Mouse (Mus musculus) CH12.LX (cell line): ENCODE measurements around the gene Dclre1b. TPM values are rescaled to one million over a fixed set of nuclear protein-coding genes. Genes with fewer than 3 reads are reported as not detected.

Experiments used
- DNase-seq: peaks from one replicate; pipeline ENCODE4 v3.0.0-alpha.2; 2013; ENCODE audit errors: extremely low read depth
- H3K27ac ChIP-seq: 2 replicates; pipeline ENCODE4 v1.5.1; 2012; ENCODE audit warnings: low read depth, mild to moderate bottlenecking, control low read depth, moderate library complexity; ENCODE audit not compliant: insufficient read depth
- H3K27me3 ChIP-seq: replicated peaks from 2 replicates; pipeline ENCODE3; 2012; ENCODE audit warnings: inconsistent platforms
- H3K36me3 ChIP-seq, 2 experiments: replicated peaks in 1 of 2; 2 replicates each; pipeline versions ENCODE3 to v1.6.1; 2012; ENCODE audit warnings: inconsistent platforms in 1 of 2, low read length in 1 of 2, mild to moderate bottlenecking in 1 of 2, mixed read lengths in 1 of 2, moderate library complexity in 1 of 2; ENCODE audit not compliant: control insufficient read depth in 1 of 2, insufficient read depth in 1 of 2
- H3K4me1 ChIP-seq, 2 experiments: 2 replicates each; pipeline ENCODE4 v1.6.1; 2012; ENCODE audit warnings: inconsistent platforms in 1 of 2, moderate library complexity in 1 of 2; ENCODE audit not compliant: insufficient read depth in 2 of 2, control insufficient read depth in 1 of 2
- H3K4me2 ChIP-seq: 2 replicates; pipeline ENCODE4 v1.6.1; 2012; ENCODE audit warnings: low read depth, mild to moderate bottlenecking, control low read depth; ENCODE audit not compliant: poor library complexity, insufficient read depth, severe bottlenecking
- H3K4me3 ChIP-seq, 3 experiments: fragments of 150-350 bp in 1 of 3; sonication (generic) in 1 of 3; replicated peaks in 1 of 3; 2 replicates each; pipeline versions ENCODE3 to v1.5.1; 2011 to 2012; ENCODE audit warnings: low read depth in 2 of 3, low read length in 2 of 3, mild to moderate bottlenecking in 2 of 3, moderate library complexity in 2 of 3, control low read depth in 1 of 3, improper control_type of control experiment in 1 of 3, inconsistent platforms in 1 of 3, mixed read lengths in 1 of 3; ENCODE audit not compliant: poor library complexity in 1 of 3
- H3K79me2 ChIP-seq: replicated peaks from 2 replicates; pipeline ENCODE4 v1.6.1; 2012; ENCODE audit warnings: mild to moderate bottlenecking, moderate library complexity; ENCODE audit not compliant: control insufficient read depth, poor library complexity, insufficient read depth, severe bottlenecking; ENCODE audit errors: extremely low read depth
- H3K9ac ChIP-seq: 2 replicates; pipeline ENCODE4 v1.6.1; 2012; ENCODE audit warnings: low read depth, mild to moderate bottlenecking, control low read depth, moderate library complexity; ENCODE audit not compliant: insufficient read depth
- H3K9me3 ChIP-seq: replicated peaks from 2 replicates; pipeline ENCODE3; 2012; ENCODE audit warnings: low read length, inconsistent platforms, mixed read lengths
- BHLHE40 ChIP-seq: IDR thresholded peaks from 2 replicates; pipeline ENCODE4 v1.6.1; 2011; ENCODE audit warnings: mild to moderate bottlenecking, low read depth, low read length, improper control_type of control experiment
- CHD1 ChIP-seq: IDR thresholded peaks from 2 replicates; pipeline ENCODE4 v1.6.1; 2012; ENCODE audit warnings: low read depth, low read length, improper control_type of control experiment, inconsistent platforms
- CTCF ChIP-seq, 2 experiments: IDR thresholded peaks in 1 of 2; conservative IDR thresholded peaks in 1 of 2; 2 replicates each; pipeline ENCODE4 v1.5.1; 2011 to 2012; ENCODE audit warnings: low read depth in 2 of 2, low read length in 2 of 2, improper control_type of control experiment in 1 of 2, inconsistent platforms in 1 of 2, mild to moderate bottlenecking in 1 of 2, moderate library complexity in 1 of 2
- E2F4 ChIP-seq: IDR thresholded peaks from 2 replicates; pipeline ENCODE4 v1.6.1; 2011; ENCODE audit warnings: low read depth, low read length, improper control_type of control experiment; ENCODE audit not compliant: insufficient replicate concordance
- ELF1 ChIP-seq: IDR thresholded peaks from 2 replicates; pipeline ENCODE4 v1.6.1; 2014; ENCODE audit warnings: low read depth, mild to moderate bottlenecking, inconsistent platforms, low read length, improper control_type of control experiment
- ETS1 ChIP-seq: conservative IDR thresholded peaks from 2 replicates; pipeline ENCODE4 v1.6.1; 2012; ENCODE audit warnings: low read depth, mild to moderate bottlenecking, inconsistent platforms, low read length, improper control_type of control experiment, moderate library complexity
- GABPA ChIP-seq: IDR thresholded peaks from 2 replicates; pipeline ENCODE4 v1.6.1; 2012; ENCODE audit warnings: low read depth, low read length, improper control_type of control experiment, inconsistent platforms; ENCODE audit not compliant: insufficient replicate concordance
- HCFC1 ChIP-seq: IDR thresholded peaks from 2 replicates; pipeline ENCODE4 v1.6.1; 2012; ENCODE audit warnings: low read depth, mild to moderate bottlenecking, inconsistent platforms, low read length, improper control_type of control experiment
- IRF4 ChIP-seq: IDR thresholded peaks from 2 replicates; pipeline ENCODE4 v1.6.1; 2014; ENCODE audit warnings: low read depth, mild to moderate bottlenecking, inconsistent platforms, low read length, improper control_type of control experiment
- JUND ChIP-seq: conservative IDR thresholded peaks from 2 replicates; pipeline ENCODE4 v1.6.1; 2011; ENCODE audit warnings: low read depth, low read length, improper control_type of control experiment
- KAT2A ChIP-seq: IDR thresholded peaks from 2 replicates; pipeline ENCODE4 v1.6.1; 2012; ENCODE audit warnings: low read length, improper control_type of control experiment, inconsistent platforms; ENCODE audit not compliant: insufficient replicate concordance
- MAZ ChIP-seq: IDR thresholded peaks from 2 replicates; pipeline ENCODE4 v1.6.1; 2012; ENCODE audit warnings: low read depth, mild to moderate bottlenecking, inconsistent platforms, low read length, improper control_type of control experiment, moderate library complexity
- MEF2A ChIP-seq: IDR thresholded peaks from 2 replicates; pipeline ENCODE4 v1.6.1; 2014; ENCODE audit warnings: low read depth, mild to moderate bottlenecking, inconsistent platforms, low read length, improper control_type of control experiment, borderline replicate concordance
- NELFE ChIP-seq: IDR thresholded peaks from 2 replicates; pipeline ENCODE4 v1.6.1; 2011; ENCODE audit warnings: low read depth, low read length, improper control_type of control experiment
- NRF1 ChIP-seq: IDR thresholded peaks from 2 replicates; pipeline ENCODE4 v1.6.1; 2014; ENCODE audit warnings: low read depth, mild to moderate bottlenecking, inconsistent platforms, low read length, improper control_type of control experiment, moderate library complexity
- POLR2A ChIP-seq: IDR thresholded peaks from 2 replicates; pipeline ENCODE4 v1.6.1; 2011; ENCODE audit warnings: low read depth, mild to moderate bottlenecking, improper control_type of control experiment, low read length
- POLR2AphosphoS2 ChIP-seq: IDR thresholded peaks from 2 replicates; pipeline ENCODE4 v1.6.1; 2011; ENCODE audit warnings: low read depth, low read length, improper control_type of control experiment
- RAD21 ChIP-seq: IDR thresholded peaks from 2 replicates; pipeline ENCODE4 v1.6.1; 2011; ENCODE audit warnings: low read depth, mild to moderate bottlenecking, low read length, improper control_type of control experiment, moderate library complexity
- RCOR1 ChIP-seq: conservative IDR thresholded peaks from 2 replicates; pipeline ENCODE4 v1.6.1; 2012; ENCODE audit warnings: low read depth, mild to moderate bottlenecking, inconsistent platforms, low read length, improper control_type of control experiment
- SIN3A ChIP-seq: IDR thresholded peaks from 2 replicates; pipeline ENCODE4 v1.6.1; 2012; ENCODE audit warnings: low read length, improper control_type of control experiment, inconsistent platforms
- TBP ChIP-seq: conservative IDR thresholded peaks from 2 replicates; pipeline ENCODE4 v1.6.1; 2011; ENCODE audit warnings: low read depth, low read length, improper control_type of control experiment
- TCF12 ChIP-seq: IDR thresholded peaks from 2 replicates; pipeline ENCODE4 v1.6.1; 2014; ENCODE audit warnings: low read depth, mild to moderate bottlenecking, inconsistent platforms, low read length, improper control_type of control experiment
- UBTF ChIP-seq: IDR thresholded peaks from 2 replicates; pipeline ENCODE4 v1.6.1; 2012; ENCODE audit warnings: low read depth, mild to moderate bottlenecking, inconsistent platforms, low read length, improper control_type of control experiment, moderate library complexity
- USF1 ChIP-seq: IDR thresholded peaks from 2 replicates; pipeline ENCODE4 v1.6.1; 2014; ENCODE audit warnings: low read depth, mild to moderate bottlenecking, inconsistent platforms, low read length, improper control_type of control experiment
- USF2 ChIP-seq: conservative IDR thresholded peaks from 2 replicates; pipeline ENCODE4 v1.6.1; 2011; ENCODE audit warnings: low read depth, low read length, improper control_type of control experiment
- ZKSCAN1 ChIP-seq: IDR thresholded peaks from 2 replicates; pipeline ENCODE4 v1.6.1; 2012; ENCODE audit warnings: low read depth, inconsistent platforms, low read length, improper control_type of control experiment, borderline replicate concordance
- ZNF384 ChIP-seq: IDR thresholded peaks from 2 replicates; pipeline ENCODE4 v1.6.1; 2012; ENCODE audit warnings: low read depth, low read length, improper control_type of control experiment, inconsistent platforms
- dilution Hi-C: fragments of 300-500 bp; cut with MboI; formaldehyde crosslinking; loops from 2 replicates; pipeline ENCODE4 v1.14.3; 2020; ENCODE audit warnings: low sequenced_read_pairs; ENCODE audit not compliant: extremely low pct_unique_long_range_greater_than_20kb, extremely low pct_ligation_motif_present
- in situ Hi-C: fragments of 300-500 bp; cut with MboI; formaldehyde crosslinking; loops from 3 replicates; pipeline ENCODE4 v1.14.3; 2019; ENCODE audit warnings: low sequenced_read_pairs, low pct_ligation_motif_present, low pct_unique_long_range_greater_than_20kb, mixed read lengths
- polyA plus RNA-seq: library from polyadenylated mRNA; unstranded; fragments of >175 nt; gene quantifications from 2 replicates; pipeline ENCODE4 v1.2.1, GENCODE M21; 2012; ENCODE audit warnings: low read depth; ENCODE audit not compliant: insufficient read length
- total RNA-seq, 2 experiments: library from RNA; depleted of rRNA; stranded (reverse); fragments of 300-350 nt in 1 of 2; fragments of >200 nt in 1 of 2; gene quantifications; 2 replicates each; pipeline ENCODE4 v1.2.3; 2012 to 2014

Dclre1b gene
- total and polyA plus RNA-seq, 3 experiments: 10.2 to 32.2 (median 16.7) TPM

GRCm38 (mm10) chr3:103852565-103853299, 43.5 kb upstream of the Dclre1b start (continued):
- peak; percentile 30 for TF ChIP-seq ETS1
- peak; percentile 64; the same call in 1 of the 2 replicates for TF ChIP-seq MEF2A
- TF ChIP-seq NELFE: peak; percentile 22; the same call in 1 of the 2 replicates
- TF ChIP-seq ZNF384: peak; percentile 55
- no peak for TF ChIP-seq TBP
- TF ChIP-seq POLR2AphosphoS2: no peak
- peak; percentile 84 for TF ChIP-seq RAD21
- TF ChIP-seq SIN3A: peak; percentile 88
- peak; percentile 92 for TF ChIP-seq CHD1
- TF ChIP-seq HCFC1: peak; percentile 61

- peaks cover 18% of the 10 kb centered on the region for H3K79me2 ChIP-seq
- TF ChIP-seq BHLHE40: 0 out of 2 replicates have a peak, but pooled peaks have one; percentile 2
- TF ChIP-seq MAZ: no peak
- TF ChIP-seq, all 38 proteins: peak for 1
- peak overlapping the region; percentile 38 to 63 (median 44) for H3K4me3 ChIP-seq
- peak overlapping the region; percentile 100 for H3K4me2 ChIP-seq
- in situ Hi-C loops: no loop called here
- H3K9ac ChIP-seq: peak overlapping the region; percentile 82
- H3K9me3 ChIP-seq: no peaks in the 10 kb centered on the region
- H3K27me3 ChIP-seq: no peaks in the 10 kb centered on the region
- dilution Hi-C loops: no loop called here
- no peak for DNase-seq
- H3K4me1 ChIP-seq: peaks cover 6 to 78% of the 10 kb centered on the region in 2 experiments
- peak overlapping the region; percentile 100 for H3K27ac ChIP-seq
- peaks cover 7 to 28% of the 10 kb centered on the region in 2 experiments for H3K36me3 ChIP-seq
These were observed 42.6 kb upstream of the Dclre1b start for GRCm38 (mm10) chr3:103851882-103852281.

DNA sequence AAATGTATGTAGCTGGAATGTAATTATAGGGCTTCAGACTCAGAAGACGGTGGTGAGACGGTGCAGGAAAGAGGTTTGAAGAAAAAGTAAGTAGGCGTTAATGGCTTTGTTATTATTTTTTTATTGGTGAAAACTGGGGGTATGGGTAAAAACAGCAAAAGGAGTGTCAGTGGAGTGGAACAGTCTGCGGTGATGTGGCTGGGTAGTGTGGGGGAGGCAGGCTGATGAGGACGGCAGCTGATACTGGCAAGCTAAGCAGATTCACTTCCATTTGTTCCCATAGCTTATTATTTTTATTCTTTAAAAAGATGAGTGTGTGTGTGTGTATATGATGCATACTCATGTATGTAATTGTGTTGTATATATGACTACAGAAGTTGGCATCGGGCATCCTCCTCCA, 42.2 kb upstream of the Dclre1b start:
- Histone ChIP-seq H3K27me3 (no peaks in the 10 kb centered on the region), H3K4me1 (peaks cover 5 to 78% of the 10 kb centered on the region in 2 experiments), H3K79me2 (peaks cover 18% of the 10 kb centered on the region), H3K4me3 (peak overlapping the region; percentile 38 to 63 (median 44)), H3K36me3 (peaks cover 10 to 32% of the 10 kb centered on the region in 2 experiments), H3K4me2 (peak overlapping the region; percentile 100), H3K9me3 (no peaks in the 10 kb centered on the region), H3K27ac (peak overlapping the region; percentile 100), H3K9ac (peak overlapping the region; percentile 82)
- dilution Hi-C loops: no loop called here
- DNase-seq: no peak
- in situ Hi-C loops: no loop called here
- TF ChIP-seq KAT2A: no peak
- no peak for TF ChIP-seq USF1
- no peak for TF ChIP-seq GABPA
- TF ChIP-seq JUND: no peak
- TF ChIP-seq ELF1: no peak
- TF ChIP-seq ETS1: peak; percentile 43; the same call in 1 of the 2 replicates
- no peak for TF ChIP-seq UBTF
- TF ChIP-seq POLR2A: no peak
- no peak for TF ChIP-seq CHD1
- TF ChIP-seq ZKSCAN1: no peak
- no peak for TF ChIP-seq NRF1
- no peak for TF ChIP-seq MAZ
- no peak for TF ChIP-seq ZNF384
- TF ChIP-seq E2F4: no peak
- TF ChIP-seq IRF4: peak; percentile 20; the same call in 1 of the 2 replicates
- no peak for TF ChIP-seq TCF12
- no peak for TF ChIP-seq CTCF (conservative IDR thresholded peaks at IDR 0.05 in 1 of 2, IDR thresholded peaks at IDR 0.05 in 1 of 2; ENCODE audit: low read depth in 2 of 2, low read length in 2 of 2)
- TF ChIP-seq BHLHE40: peak; percentile 30; the same call in 1 of the 2 replicates
- TF ChIP-seq RCOR1: no peak
- no peak for TF ChIP-seq RAD21
- TF ChIP-seq USF2: no peak
- TF ChIP-seq MEF2A: no peak
